Mouse (Mus musculus) brain, embryonic 14.5 days (tissue): ENCODE results near the gene Olfr297. TPM values are rescaled to one million over a fixed set of nuclear protein-coding genes. Genes with fewer than 3 reads are reported as not detected.

Experiments
- DNase-seq: peaks from one replicate; pipeline ENCODE4 v3.0.0-alpha.2; 2011; ENCODE audit warnings: low read depth
- CTCF ChIP-seq: fragments of 200-500 bp; IDR thresholded peaks from 2 replicates; pipeline ENCODE4 v1.5.1; 2012; ENCODE audit warnings: inconsistent platforms, mild to moderate bottlenecking, moderate library complexity, borderline replicate concordance; ENCODE audit not compliant: insufficient read depth, insufficient read length; ENCODE audit errors: extremely low read depth
- POLR2A ChIP-seq: fragments of 200-500 bp; IDR thresholded peaks from 2 replicates; pipeline ENCODE4 v1.6.1; 2012; ENCODE audit warnings: mild to moderate bottlenecking, inconsistent platforms, borderline replicate concordance; ENCODE audit not compliant: poor library complexity, insufficient read depth, insufficient read length, severe bottlenecking; ENCODE audit errors: extremely low read depth
- polyA plus RNA-seq: library from polyadenylated mRNA; depleted of rRNA; stranded (reverse); fragments of >200 nt; gene quantifications from 2 replicates; pipeline ENCODE4 v1.2.3, GENCODE M21; 2012; rRNA removed

The Olfr297 gene
- not detected in 2 replicates for polyA plus RNA-seq

- no peak for DNase-seq
- TF ChIP-seq CTCF: no peak
- no peak for TF ChIP-seq POLR2A
Observed at GRCm38 (mm10) chr7:86519668-86520067, at the start of gene Olfr297. Olfr297 (plus strand) TSS chr7:86519968.

- no peak for DNase-seq
- TF ChIP-seq CTCF (no peak), POLR2A (no peak)
Observed at GRCm38 (mm10) chr7:86492384-86492783, 27.4 kb upstream of the Olfr297 start, which contains the start of gene Olfr298. Olfr298 (minus strand) TSS chr7:86492484.

Other genes starting within 250 kb of the Olfr297 start
- gene Olfr310, start 242.8 kb upstream of the Olfr297 start, polyA plus RNA-seq: not detected in 2 replicates
- gene Olfr309, start 206.3 kb upstream of the Olfr297 start, polyA plus RNA-seq: not detected in 2 replicates
- gene Olfr308, start 194.3 kb upstream of the Olfr297 start, polyA plus RNA-seq: not detected in 2 replicates
- gene Olfr307, start 182.4 kb upstream of the Olfr297 start, polyA plus RNA-seq: not detected in 2 replicates
- not detected in 2 replicates for gene Olfr305, start 153.0 kb upstream of the Olfr297 start, polyA plus RNA-seq
- gene Olfr304, start 133.3 kb upstream of the Olfr297 start, polyA plus RNA-seq: not detected in 2 replicates
- gene Olfr303, start 122.2 kb upstream of the Olfr297 start, polyA plus RNA-seq: not detected in 2 replicates
- not detected in 2 replicates for gene Olfr301, start 116.1 kb upstream of the Olfr297 start, polyA plus RNA-seq
- gene Olfr299, start 60.0 kb upstream of the Olfr297 start, polyA plus RNA-seq: not detected in 2 replicates
- gene Olfr298, start 27.5 kb upstream of the Olfr297 start, polyA plus RNA-seq: not detected in 2 replicates
- not detected in 2 replicates for gene Olfr295, start 63.9 kb downstream of the Olfr297 start, polyA plus RNA-seq
- not detected in 2 replicates for gene Olfr294, start 96.7 kb downstream of the Olfr297 start, polyA plus RNA-seq
- gene Olfr293, start 129.1 kb downstream of the Olfr297 start, polyA plus RNA-seq: not detected in 2 replicates
- gene Olfr292, start 168.4 kb downstream of the Olfr297 start, polyA plus RNA-seq: not detected in 2 replicates